Mouse (Mus musculus): Measurements from ENCODE around the gene Vmac.

- TF ChIP-seq POLR2A (IDR thresholded peaks at IDR 0.05; ENCODE audit: low read depth, low read length) = no peak
- TF ChIP-seq CTCF (conservative IDR thresholded peaks at IDR 0.05; ENCODE audit: insufficient read depth, insufficient read length, low read depth, low read length) = no peak
Measured at GRCm38 (mm10) chr17:56693851-56694310, 23.9 kb downstream of the Vmac start.
